Mouse (Mus musculus): ENCODE measurements around the gene Mcm9. TPM values are rescaled to one million over a fixed set of nuclear protein-coding genes. Genes with fewer than 3 reads are reported as not detected.

Gene Mcm9
- polyA plus RNA-seq, 1 experiment from 2014 or later: 5.6 TPM

DNA sequence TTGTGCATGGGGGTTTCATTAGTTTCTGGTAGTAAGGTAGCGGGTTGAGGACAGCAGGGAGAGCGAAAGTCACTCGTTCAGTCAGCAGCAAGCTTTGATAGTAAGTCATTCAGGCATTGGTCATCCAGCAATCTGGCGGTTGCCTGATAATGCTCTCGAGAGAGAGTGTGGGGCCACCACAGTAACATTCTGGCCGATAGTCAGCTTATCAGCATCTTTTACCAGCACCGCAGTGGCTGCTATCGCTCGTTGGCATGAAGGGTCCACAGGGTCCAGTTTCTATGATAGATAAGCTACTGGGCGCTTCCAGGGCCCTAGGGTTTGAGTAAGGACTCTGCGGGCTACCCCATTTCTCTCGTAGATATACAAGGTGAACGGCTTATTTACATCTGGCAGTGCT is 136.3 kb downstream of the Mcm9 start:
- 97% methylated on average over 13 of the region's 13 CpGs for WGBS

More for the DNA sequence above, 136.3 kb downstream of the Mcm9 start:
- no peak for ATAC-seq
- no peak overlapping the region for H3K4me2 ChIP-seq (ENCODE audit: low read length)
- H3K4me3 ChIP-seq (ENCODE audit: low read depth, low read length): no peak overlapping the region
- H3K9me3 ChIP-seq (replicated peaks; ENCODE audit: control insufficient read depth, low read length, poor library complexity, severe bottlenecking): 0 out of 2 replicates have a peak, but pooled peaks cover 2% of the 10 kb centered on the region
- no peak overlapping the region for H3K9ac ChIP-seq (ENCODE audit: low read depth, low read length)
- no peaks in the 10 kb centered on the region for H3K27me3 ChIP-seq (ENCODE audit: control insufficient read depth, insufficient read depth, low read depth, low read length)
- no peaks in the 10 kb centered on the region for H3K36me3 ChIP-seq (ENCODE audit: control insufficient read depth, insufficient read depth, low read length)
- no peaks in the 10 kb centered on the region for H3K4me1 ChIP-seq (ENCODE audit: control insufficient read depth, insufficient read depth, low read length)
- no peak overlapping the region for H3K27ac ChIP-seq (ENCODE audit: low read length)

Other genes starting within 250 kb of the Mcm9 start
- 51.2 and 59.4 TPM in 2 replicates for gene Asf1a, start 33.7 kb downstream of the Mcm9 start, polyA plus RNA-seq (2015; fragmentation: Nextera tagmentation; extraction: Ambion mirVana)
- 13.4 and 15.3 TPM in 2 replicates for gene Fam184a, start 120.7 kb upstream of the Mcm9 start, polyA plus RNA-seq (2015; fragmentation: Nextera tagmentation; extraction: Ambion mirVana)

Data from midbrain, embryonic 16.5 days (tissue).